Mouse (Mus musculus) bone marrow macrophage, adult 2 months (primary cell): ENCODE measurements at regions not wholly inside any gene's neighbourhood (a gene's known extent, or its start where the extent isn't known, plus 50 kb on each side); places are given as distances from the start of the nearest gene placed in this dataset.

Experiments used
- CTCF ChIP-seq: IDR thresholded peaks from 2 replicates; pipeline ENCODE4 v1.5.1; 2012; ENCODE audit warnings: low read depth, mild to moderate bottlenecking, low read length, moderate library complexity
- POLR2A ChIP-seq: IDR thresholded peaks from 2 replicates; pipeline ENCODE4 v1.6.1; 2012; ENCODE audit warnings: mild to moderate bottlenecking, low read depth, low read length, borderline replicate concordance

DNA sequence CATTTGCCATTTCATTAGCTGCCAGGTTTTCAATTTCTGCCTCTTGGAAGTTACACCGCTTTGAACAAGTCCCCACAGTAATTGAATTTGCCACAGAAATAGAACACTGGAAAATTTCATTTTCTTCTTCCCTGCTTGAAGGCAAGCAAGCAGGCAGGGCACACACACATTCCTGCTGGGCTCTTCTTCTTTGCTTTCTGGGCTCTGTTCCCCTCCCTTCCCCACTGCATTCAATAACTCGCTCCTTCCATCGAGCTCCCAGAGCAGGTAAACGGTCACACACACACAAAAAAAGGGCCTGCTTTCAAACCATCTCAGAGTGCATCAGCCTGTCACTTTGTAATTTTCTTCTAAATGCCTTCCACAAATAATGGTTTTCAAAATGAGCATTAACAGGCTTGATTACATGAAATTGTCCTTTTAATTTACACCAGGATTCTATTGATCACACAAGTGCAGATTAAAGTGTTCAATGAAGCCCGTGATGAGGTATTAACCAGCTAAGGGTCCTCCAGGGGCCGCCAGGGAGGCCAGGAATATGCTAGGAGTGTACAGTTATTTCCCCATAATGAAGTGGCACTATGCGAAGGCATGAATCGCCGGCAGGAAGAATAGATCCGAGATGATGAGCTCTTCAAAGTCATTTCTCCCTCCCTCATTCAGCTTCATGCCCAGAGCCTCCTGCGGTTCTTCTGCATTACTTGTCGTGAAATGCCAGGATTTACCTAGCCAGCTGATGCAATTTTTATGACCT is 186.8 kb downstream of the Gpat3 start:
- TF ChIP-seq CTCF (no peak), POLR2A (no peak)
